Mouse (Mus musculus): Measurements from ENCODE around the gene Prss22. TPM values are rescaled to one million over a fixed set of nuclear protein-coding genes. Genes with fewer than 3 reads are reported as not detected.

The Prss22 gene
- polyA plus RNA-seq, 1 experiment from 2014 or later, result not detected

- Histone ChIP-seq H3K4me3 (peak overlapping the region; percentile 32), H3K36me3 (no peaks in the 10 kb centered on the region), H3K9ac (peak overlapping the region; percentile 70), H3K27me3 (no peaks in the 10 kb centered on the region), H3K4me1 (replicated peaks) (peaks cover 9% of the 10 kb centered on the region; the same call in 1 of the 2 replicates), H3K4me2 (peak overlapping the region; percentile 59), H3K9me3 (no peaks in the 10 kb centered on the region), H3K27ac (replicated peaks) (0 out of 2 replicates have a peak overlapping the region, but pooled peaks have one; percentile 33)
- peak; percentile 75 for ATAC-seq (ENCODE audit: low read depth)
- 10% methylated on average over 29 of the region's 31 CpGs for WGBS
Observed at GRCm38 (mm10) chr17:23993559-23994428, 4.1 kb downstream of the Prss22 start.

- peak overlapping the region; percentile 70 for H3K9ac ChIP-seq
- H3K27me3 ChIP-seq, result peaks cover 3% of the 10 kb centered on the region; the same call in 1 of the 2 replicates
- H3K4me3 ChIP-seq, result peak overlapping the region; percentile 32
- H3K9me3 ChIP-seq, result no peaks in the 10 kb centered on the region
- peak overlapping the region; percentile 59 for H3K4me2 ChIP-seq
- H3K36me3 ChIP-seq, result no peaks in the 10 kb centered on the region
- 0 out of 2 replicates have a peak overlapping the region, but pooled peaks have one; percentile 3 for H3K27ac ChIP-seq (replicated peaks)
- H3K4me1 ChIP-seq (replicated peaks), result peaks cover 9% of the 10 kb centered on the region; the same call in 1 of the 2 replicates
- WGBS, result 65% methylated on average over 9 of the region's 9 CpGs
- peak; percentile 79 for ATAC-seq (ENCODE audit: low read depth)
Observed at GRCm38 (mm10) chr17:23992789-23993553, 4.9 kb downstream of the Prss22 start.

DNA sequence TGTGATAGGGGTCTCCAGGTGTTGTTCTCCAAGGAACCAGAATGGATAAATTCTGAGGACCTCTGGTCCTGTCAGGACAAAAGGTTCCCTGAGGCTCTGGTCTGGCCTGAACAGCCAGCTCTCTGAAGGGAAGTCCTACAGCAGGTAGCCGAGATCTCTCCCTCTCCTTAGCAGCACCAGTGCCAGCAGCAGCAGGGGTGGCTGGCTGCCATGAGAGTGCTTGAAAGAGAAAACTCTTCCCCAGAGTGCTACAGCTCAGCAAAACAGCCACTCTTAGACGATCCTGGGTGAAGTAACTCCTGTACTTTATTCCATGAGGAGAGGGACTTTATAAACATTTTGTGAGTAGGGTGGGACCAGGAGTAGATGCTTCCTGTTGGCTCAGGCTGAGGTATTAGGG is 8.1 kb downstream of the Prss22 start:
- no peaks in the 10 kb centered on the region for H3K36me3 ChIP-seq
- no peak overlapping the region for H3K4me2 ChIP-seq
- no peaks in the 10 kb centered on the region for H3K9me3 ChIP-seq
- no peak overlapping the region for H3K4me3 ChIP-seq
- peaks cover 9% of the 10 kb centered on the region; the same call in 1 of the 2 replicates for H3K4me1 ChIP-seq (replicated peaks)
- H3K27ac ChIP-seq (replicated peaks), result no peak overlapping the region
- no peak for ATAC-seq (ENCODE audit: low read depth)
- WGBS, result 63% methylated on average over 2 of the region's 2 CpGs
- H3K27me3 ChIP-seq, result peaks cover 4% of the 10 kb centered on the region; the same call in 1 of the 2 replicates
- no peak overlapping the region for H3K9ac ChIP-seq

DNA sequence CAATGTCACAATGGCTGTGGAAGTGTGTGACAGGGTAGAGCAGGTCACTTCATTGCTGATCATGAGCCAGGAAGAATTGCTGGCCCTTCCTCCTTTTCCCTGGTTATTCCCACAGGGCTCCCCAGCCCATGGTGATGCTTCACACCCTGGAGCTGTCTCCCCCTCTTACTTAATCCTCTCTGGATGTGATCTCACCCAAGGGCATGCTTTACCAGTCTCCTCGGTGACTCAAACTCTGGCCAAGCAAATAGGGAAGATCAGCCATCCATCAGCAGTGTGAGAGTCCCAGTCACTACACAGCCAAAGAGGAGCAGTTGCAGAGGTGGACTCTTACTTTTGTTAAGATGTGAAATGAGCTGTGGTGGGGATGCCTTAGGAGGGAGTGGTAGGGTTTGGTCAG is 12.9 kb downstream of the Prss22 start:
- no peaks in the 10 kb centered on the region for H3K4me1 ChIP-seq (replicated peaks)
- WGBS, result 93% methylated on average over 1 of the region's 1 CpGs
- peaks cover 4% of the 10 kb centered on the region; the same call in 1 of the 2 replicates for H3K27me3 ChIP-seq
- H3K4me3 ChIP-seq, result no peak overlapping the region
- ATAC-seq (ENCODE audit: low read depth), result no peak
- no peak overlapping the region for H3K4me2 ChIP-seq
- H3K9ac ChIP-seq, result no peak overlapping the region
- H3K9me3 ChIP-seq, result no peaks in the 10 kb centered on the region
- no peaks in the 10 kb centered on the region for H3K36me3 ChIP-seq
- no peak overlapping the region for H3K27ac ChIP-seq (replicated peaks)

- H3K27me3 ChIP-seq, result no peaks in the 10 kb centered on the region
- H3K4me3 ChIP-seq, result no peak overlapping the region
- H3K36me3 ChIP-seq, result no peaks in the 10 kb centered on the region
- no peak overlapping the region for H3K27ac ChIP-seq (replicated peaks)
- H3K4me2 ChIP-seq, result no peak overlapping the region
- no peak overlapping the region for H3K9ac ChIP-seq
- H3K4me1 ChIP-seq (replicated peaks), result no peaks in the 10 kb centered on the region
- ATAC-seq (ENCODE audit: low read depth), result no peak
- WGBS, result 61% methylated on average over 4 of the region's 4 CpGs
- no peaks in the 10 kb centered on the region for H3K9me3 ChIP-seq
Observed at GRCm38 (mm10) chr17:23982912-23983311, 15.0 kb downstream of the Prss22 start.

- no peak for ATAC-seq (ENCODE audit: low read depth)
- no peak within 1 kb of the TSS for H3K4me3 ChIP-seq
- H3K27me3 ChIP-seq, result no peaks in the 10 kb centered on the region
- no peak within 1 kb of the TSS for H3K9ac ChIP-seq
- no peaks in the 10 kb centered on the region for H3K9me3 ChIP-seq
- 81% methylated on average over 10 of the region's 10 CpGs for WGBS
- no peaks in the 10 kb centered on the region for H3K36me3 ChIP-seq
- H3K4me1 ChIP-seq (replicated peaks), result no peaks in the 10 kb centered on the region
- H3K4me2 ChIP-seq, result no peak within 1 kb of the TSS
- no peak within 1 kb of the TSS for H3K27ac ChIP-seq (replicated peaks)
Observed at GRCm38 (mm10) chr17:23980297-23980909, 17.5 kb downstream of the Prss22 start, which contains the start of gene Prss30. Gene Prss30, minus strand, starts transcription at chr17:23980566.

DNA sequence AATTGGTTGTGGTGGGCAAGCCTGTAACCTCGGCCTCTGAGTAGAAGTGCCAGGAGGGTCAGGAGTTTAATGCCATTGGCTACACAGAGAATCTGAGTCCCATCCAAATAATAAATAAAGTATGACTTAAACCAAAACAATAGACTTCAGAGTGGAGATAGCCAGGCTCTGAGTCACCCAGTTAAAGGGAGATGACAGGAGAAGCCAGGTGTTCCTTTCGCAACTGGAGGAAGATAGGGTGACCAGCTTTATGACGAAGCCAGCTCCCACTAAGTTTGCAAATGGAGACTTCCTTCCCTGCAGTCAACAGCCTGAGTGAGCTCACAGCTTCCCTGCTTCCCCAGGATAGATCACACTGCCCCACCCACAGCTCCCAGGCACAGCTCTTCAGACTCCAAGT is 18.4 kb downstream of the Prss22 start:
- H3K4me3 ChIP-seq, result no peak overlapping the region
- no peaks in the 10 kb centered on the region for H3K9me3 ChIP-seq
- H3K27ac ChIP-seq (replicated peaks), result no peak overlapping the region
- no peak overlapping the region for H3K9ac ChIP-seq
- no peaks in the 10 kb centered on the region for H3K27me3 ChIP-seq
- H3K4me1 ChIP-seq (replicated peaks), result no peaks in the 10 kb centered on the region
- no peak for ATAC-seq (ENCODE audit: low read depth)
- 85% methylated on average over 3 of the region's 3 CpGs for WGBS
- no peak overlapping the region for H3K4me2 ChIP-seq
- H3K36me3 ChIP-seq, result no peaks in the 10 kb centered on the region

GRCm38 (mm10) chr17:23976665-23977064 is 21.2 kb downstream of the Prss22 start:
- no peaks in the 10 kb centered on the region for H3K9me3 ChIP-seq
- H3K4me1 ChIP-seq (replicated peaks), result no peaks in the 10 kb centered on the region
- 91% methylated on average over 4 of the region's 4 CpGs for WGBS
- no peak for ATAC-seq (ENCODE audit: low read depth)
- H3K27me3 ChIP-seq, result no peaks in the 10 kb centered on the region
- H3K4me3 ChIP-seq, result no peak overlapping the region
- no peak overlapping the region for H3K9ac ChIP-seq
- H3K27ac ChIP-seq (replicated peaks), result no peak overlapping the region
- no peak overlapping the region for H3K4me2 ChIP-seq
- no peaks in the 10 kb centered on the region for H3K36me3 ChIP-seq

DNA sequence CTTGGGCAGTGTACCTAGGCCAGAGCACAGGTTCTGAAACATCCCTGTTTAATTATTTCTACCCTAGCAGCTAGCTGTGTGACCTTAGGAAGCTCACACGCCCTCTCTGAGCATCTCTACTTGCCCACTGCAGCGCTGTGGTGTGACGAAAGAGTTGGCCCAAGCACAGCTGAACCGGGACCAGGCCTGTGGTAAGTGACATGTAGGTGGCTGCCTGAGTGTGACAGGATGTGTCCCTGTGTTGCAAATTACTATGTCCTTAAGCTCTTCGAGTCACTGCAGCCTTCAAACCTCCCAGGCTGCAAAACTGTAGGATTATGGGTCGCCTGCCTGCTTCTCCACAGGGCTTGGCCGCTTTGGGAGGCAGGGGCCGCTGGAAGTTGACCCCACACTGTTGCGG is 26.6 kb downstream of the Prss22 start:
- H3K4me2 ChIP-seq, result no peak overlapping the region
- no peak overlapping the region for H3K27ac ChIP-seq (replicated peaks)
- no peaks in the 10 kb centered on the region for H3K36me3 ChIP-seq
- WGBS, result 91% methylated on average over 9 of the region's 9 CpGs
- H3K27me3 ChIP-seq, result no peaks in the 10 kb centered on the region
- no peaks in the 10 kb centered on the region for H3K9me3 ChIP-seq
- H3K4me3 ChIP-seq, result no peak overlapping the region
- no peak for ATAC-seq (ENCODE audit: low read depth)
- H3K9ac ChIP-seq, result no peak overlapping the region
- no peaks in the 10 kb centered on the region for H3K4me1 ChIP-seq (replicated peaks)

GRCm38 (mm10) chr17:23969231-23969630 is 28.7 kb downstream of the Prss22 start:
- H3K9ac ChIP-seq, result no peak overlapping the region
- no peak overlapping the region for H3K27ac ChIP-seq (replicated peaks)
- ATAC-seq (ENCODE audit: low read depth), result no peak
- no peak overlapping the region for H3K4me2 ChIP-seq
- H3K36me3 ChIP-seq, result no peaks in the 10 kb centered on the region
- no peaks in the 10 kb centered on the region for H3K27me3 ChIP-seq
- H3K4me3 ChIP-seq, result no peak overlapping the region
- no peaks in the 10 kb centered on the region for H3K9me3 ChIP-seq
- WGBS, result 0% methylated on average over 1 of the region's 1 CpGs
- H3K4me1 ChIP-seq (replicated peaks), result no peaks in the 10 kb centered on the region

DNA sequence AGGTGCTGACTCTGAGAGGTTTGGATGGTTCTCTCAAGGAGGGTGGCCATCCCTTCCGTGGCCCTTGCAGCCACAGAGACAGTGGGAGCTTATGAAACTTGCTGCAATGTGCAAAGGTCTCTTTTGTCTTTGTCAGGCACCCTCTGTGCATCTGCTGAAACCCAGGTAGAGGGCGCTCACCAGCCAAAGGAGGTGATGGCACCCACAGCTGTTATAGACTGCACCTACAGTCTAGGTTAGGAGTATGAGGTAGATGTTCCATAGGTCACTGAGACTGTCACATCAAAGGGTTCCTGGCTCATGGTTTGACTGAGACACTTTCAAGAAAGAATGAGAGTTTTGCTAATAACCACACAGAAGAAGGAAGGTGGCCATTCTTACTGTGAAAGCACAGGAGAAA is 29.1 kb downstream of the Prss22 start:
- H3K4me2 ChIP-seq, result no peak overlapping the region
- no peak overlapping the region for H3K27ac ChIP-seq (replicated peaks)
- H3K27me3 ChIP-seq, result no peaks in the 10 kb centered on the region
- WGBS, result 54% methylated on average over 2 of the region's 2 CpGs
- H3K9ac ChIP-seq, result no peak overlapping the region
- H3K36me3 ChIP-seq, result no peaks in the 10 kb centered on the region
- H3K4me1 ChIP-seq (replicated peaks), result no peaks in the 10 kb centered on the region
- no peak overlapping the region for H3K4me3 ChIP-seq
- H3K9me3 ChIP-seq, result no peaks in the 10 kb centered on the region
- no peak for ATAC-seq (ENCODE audit: low read depth)

Data from neural tube, embryonic 13.5 days (tissue).